Mouse (Mus musculus): ENCODE data around the gene Gipc3. TPM values are rescaled to one million over a fixed set of nuclear protein-coding genes. Genes with fewer than 3 reads are reported as not detected.

Gipc3 gene
- polyA plus RNA-seq, 1 experiment from 2014 or later = not detected

DNA sequence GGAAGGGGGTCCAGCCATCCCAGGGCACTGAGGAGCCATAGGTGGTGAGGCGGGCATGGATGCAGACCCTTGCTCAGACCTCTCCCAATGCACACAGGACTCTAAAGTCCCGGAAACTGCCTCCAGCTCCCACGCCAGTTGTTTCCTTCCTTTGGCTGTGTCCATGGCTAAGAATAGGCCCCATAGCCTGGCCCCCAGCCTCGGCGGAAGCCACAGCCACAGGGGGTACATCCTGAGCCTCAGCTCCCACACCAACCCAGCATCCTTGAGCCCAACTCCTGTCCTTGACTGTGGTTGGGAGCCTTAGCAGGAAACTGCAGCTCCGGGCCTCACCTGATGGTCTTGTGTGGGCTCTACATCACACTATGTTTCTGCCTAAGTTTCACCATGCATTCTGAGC lies 16.2 kb downstream of the Gipc3 start:
- H3K4me1 ChIP-seq (ENCODE audit: control insufficient read depth, insufficient read depth, low read length) = peaks cover 30% of the 10 kb centered on the region
- no peaks in the 10 kb centered on the region for H3K27me3 ChIP-seq (ENCODE audit: control insufficient read depth, insufficient read depth, low read length)
- no peaks in the 10 kb centered on the region for H3K9me3 ChIP-seq (ENCODE audit: control insufficient read depth, low read depth, low read length)
- no peak overlapping the region for H3K4me3 ChIP-seq (ENCODE audit: low read depth, low read length)
- no peak overlapping the region for H3K9ac ChIP-seq (replicated peaks; ENCODE audit: low read depth, low read length)
- peak overlapping the region; percentile 7; the same call in 1 of the 2 replicates for H3K27ac ChIP-seq (ENCODE audit: low read length)
- H3K4me2 ChIP-seq (replicated peaks; ENCODE audit: low read depth, low read length) = no peak overlapping the region
- WGBS = 85% methylated on average over 6 of the region's 6 CpGs
- H3K36me3 ChIP-seq (ENCODE audit: control insufficient read depth, insufficient read depth, low read length) = peaks cover 51% of the 10 kb centered on the region
- ATAC-seq (ENCODE audit: insufficient number of reproducible peaks, insufficient read depth, low FRiP score, low read depth) = no peak

DNA sequence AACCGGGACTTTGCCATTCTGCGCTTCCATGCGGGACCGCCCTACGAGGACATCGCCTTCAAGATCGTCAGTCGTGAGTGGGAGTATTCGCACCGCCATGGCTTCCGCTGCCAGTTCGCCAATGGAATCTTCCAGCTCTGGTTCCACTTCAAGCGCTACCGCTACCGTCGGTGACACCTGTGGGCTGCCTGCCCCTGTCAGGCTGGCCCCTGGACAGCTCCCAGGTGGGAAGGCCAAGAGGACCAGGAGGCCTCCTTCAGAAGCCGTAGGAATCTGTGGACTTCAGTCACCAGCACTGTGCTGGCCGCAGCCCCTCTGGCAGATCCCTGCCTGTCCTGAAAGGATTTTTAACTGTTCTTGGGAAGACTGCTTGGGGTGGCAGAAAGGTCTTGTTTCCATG lies 17.3 kb downstream of the Gipc3 start:
- ATAC-seq (ENCODE audit: insufficient number of reproducible peaks, insufficient read depth, low FRiP score, low read depth) = no peak
- Histone ChIP-seq H3K27ac (ENCODE audit: low read length) (no peak overlapping the region), H3K9ac (replicated peaks; ENCODE audit: low read depth, low read length) (no peak overlapping the region), H3K27me3 (ENCODE audit: control insufficient read depth, insufficient read depth, low read length) (no peaks in the 10 kb centered on the region), H3K36me3 (ENCODE audit: control insufficient read depth, insufficient read depth, low read length) (peaks cover 51% of the 10 kb centered on the region), H3K4me1 (ENCODE audit: control insufficient read depth, insufficient read depth, low read length) (peaks cover 31% of the 10 kb centered on the region), H3K4me3 (ENCODE audit: low read depth, low read length) (no peak overlapping the region), H3K9me3 (ENCODE audit: control insufficient read depth, low read depth, low read length) (no peaks in the 10 kb centered on the region), H3K4me2 (replicated peaks; ENCODE audit: low read depth, low read length) (no peak overlapping the region)
- WGBS = 92% methylated on average over 18 of the region's 18 CpGs

DNA sequence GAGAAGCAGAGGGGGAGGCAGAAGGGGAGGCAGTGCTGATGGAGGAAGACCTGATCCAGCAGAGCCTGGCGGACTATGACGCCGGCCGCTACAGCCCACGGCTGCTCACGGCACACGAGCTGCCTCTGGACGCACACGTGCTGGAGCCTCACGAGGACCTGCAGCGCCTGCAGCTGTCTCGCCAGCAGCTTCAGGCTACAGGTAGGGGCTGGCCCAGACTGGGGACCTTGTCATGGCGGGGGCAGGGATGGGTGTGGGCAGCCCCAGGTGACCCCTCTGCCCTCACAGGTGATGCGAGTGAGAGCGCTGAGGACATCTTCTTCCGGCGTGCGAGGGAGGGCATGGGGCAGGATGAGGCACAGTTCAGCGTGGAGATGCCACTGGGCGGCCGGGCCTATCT lies 17.9 kb downstream of the Gipc3 start:
- Histone ChIP-seq H3K9ac (replicated peaks; ENCODE audit: low read depth, low read length) (no peak overlapping the region), H3K27ac (ENCODE audit: low read length) (no peak overlapping the region), H3K4me1 (ENCODE audit: control insufficient read depth, insufficient read depth, low read length) (peaks cover 26% of the 10 kb centered on the region), H3K4me3 (ENCODE audit: low read depth, low read length) (no peak overlapping the region), H3K27me3 (ENCODE audit: control insufficient read depth, insufficient read depth, low read length) (no peaks in the 10 kb centered on the region), H3K9me3 (ENCODE audit: control insufficient read depth, low read depth, low read length) (no peaks in the 10 kb centered on the region), H3K4me2 (replicated peaks; ENCODE audit: low read depth, low read length) (no peak overlapping the region), H3K36me3 (ENCODE audit: control insufficient read depth, insufficient read depth, low read length) (peaks cover 51% of the 10 kb centered on the region)
- no peak for ATAC-seq (ENCODE audit: insufficient number of reproducible peaks, insufficient read depth, low FRiP score, low read depth)
- 93% methylated on average over 21 of the region's 21 CpGs for WGBS

DNA sequence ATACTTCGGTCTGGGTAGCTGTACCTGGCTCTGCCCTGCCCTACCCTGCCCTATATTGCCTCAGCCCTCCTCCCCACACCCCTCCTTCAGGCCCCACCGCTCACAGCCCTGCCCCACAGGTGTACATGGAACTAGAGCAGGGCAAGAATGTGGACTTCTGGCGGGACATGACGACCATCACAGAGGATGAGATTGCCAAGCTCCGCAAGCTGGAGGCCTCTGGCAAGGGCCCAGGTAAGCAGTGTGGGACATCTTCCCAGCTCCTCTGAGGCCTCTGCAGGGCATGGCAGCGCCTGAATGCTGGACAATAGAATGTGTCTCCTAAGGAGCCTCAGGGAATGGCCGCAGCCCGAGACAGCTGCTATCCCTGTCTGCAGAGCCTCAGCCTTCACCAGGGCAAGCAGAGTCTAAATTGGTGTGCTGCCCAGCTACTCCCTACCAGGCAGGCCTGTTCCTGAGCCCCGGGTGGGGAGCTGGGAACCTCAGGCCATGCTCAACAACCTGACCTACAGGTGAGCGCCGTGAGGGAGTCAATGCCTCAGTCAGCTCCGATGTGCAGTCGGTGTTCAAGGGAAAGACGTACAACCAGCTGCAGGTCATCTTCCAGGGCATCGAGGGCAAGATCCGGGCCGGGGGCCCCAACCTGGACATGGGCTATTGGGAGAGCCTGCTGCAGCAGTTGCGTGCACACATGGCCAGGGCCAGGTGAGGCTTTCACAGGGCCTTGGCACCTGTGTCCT lies 19.1 kb downstream of the Gipc3 start:
- Histone ChIP-seq H3K4me2 (replicated peaks; ENCODE audit: low read depth, low read length) (no peak overlapping the region), H3K4me3 (ENCODE audit: low read depth, low read length) (no peak overlapping the region), H3K9ac (replicated peaks; ENCODE audit: low read depth, low read length) (no peak overlapping the region), H3K27me3 (ENCODE audit: control insufficient read depth, insufficient read depth, low read length) (no peaks in the 10 kb centered on the region), H3K36me3 (ENCODE audit: control insufficient read depth, insufficient read depth, low read length) (peaks cover 51% of the 10 kb centered on the region), H3K27ac (ENCODE audit: low read length) (no peak overlapping the region), H3K4me1 (ENCODE audit: control insufficient read depth, insufficient read depth, low read length) (peaks cover 22% of the 10 kb centered on the region), H3K9me3 (ENCODE audit: control insufficient read depth, low read depth, low read length) (no peaks in the 10 kb centered on the region)
- ATAC-seq (ENCODE audit: insufficient number of reproducible peaks, insufficient read depth, low FRiP score, low read depth) = no peak
- 94% methylated on average over 18 of the region's 18 CpGs for WGBS

DNA sequence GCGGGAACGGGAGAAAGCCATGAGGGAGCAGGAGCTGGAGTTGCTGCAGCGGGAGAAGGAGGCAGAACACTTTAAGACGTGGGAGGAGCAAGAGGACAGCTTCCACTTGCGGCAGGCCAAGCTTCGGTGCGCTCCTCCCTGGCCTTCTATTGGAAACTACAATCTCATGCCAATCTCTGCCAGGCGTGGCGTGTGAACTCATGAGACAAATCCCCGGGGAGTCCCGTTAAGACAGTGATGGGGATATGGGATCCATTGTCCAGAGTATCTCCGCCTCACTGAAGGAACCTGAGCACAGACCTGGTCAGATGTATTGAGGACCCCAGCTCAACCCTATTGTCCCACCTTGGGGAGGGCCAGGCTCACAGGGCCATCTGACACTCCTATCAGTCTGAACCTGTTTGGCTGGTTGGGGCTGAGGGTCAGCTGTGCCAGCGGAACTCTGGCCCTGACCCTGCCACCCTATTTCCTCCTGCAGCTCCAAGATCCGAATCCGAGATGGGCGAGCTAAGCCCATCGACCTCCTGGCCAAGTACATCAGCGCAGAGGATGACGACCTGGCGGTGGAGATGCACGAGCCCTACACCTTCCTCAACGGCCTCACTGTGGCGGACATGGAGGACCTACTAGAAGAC lies 19.8 kb downstream of the Gipc3 start:
- ATAC-seq (ENCODE audit: insufficient number of reproducible peaks, insufficient read depth, low FRiP score, low read depth) = no peak
- H3K4me1 ChIP-seq (ENCODE audit: control insufficient read depth, insufficient read depth, low read length) = peaks cover 19% of the 10 kb centered on the region

DNA sequence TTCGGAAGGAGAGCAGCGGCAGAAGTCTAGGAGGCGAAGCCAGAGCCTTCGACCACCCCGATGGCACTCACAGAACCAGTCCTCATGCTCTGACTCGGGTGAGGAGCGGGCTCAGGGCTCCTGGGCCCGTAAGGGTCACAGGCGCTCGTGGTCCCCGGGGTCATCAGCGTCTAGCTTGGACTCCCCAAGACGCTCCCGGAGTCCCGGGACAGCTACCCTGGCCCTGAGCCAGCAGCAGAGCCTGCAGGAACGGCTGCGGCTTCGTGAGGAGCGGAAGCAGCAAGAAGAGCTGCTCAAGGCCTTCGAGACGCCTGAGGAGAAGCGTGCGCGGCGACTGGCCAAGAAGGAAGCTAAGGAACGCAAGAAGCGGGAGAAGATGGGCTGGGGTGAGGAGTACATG lies 20.6 kb downstream of the Gipc3 start:
- no peak for ATAC-seq (ENCODE audit: insufficient number of reproducible peaks, insufficient read depth, low FRiP score, low read depth)
- H3K4me1 ChIP-seq (ENCODE audit: control insufficient read depth, insufficient read depth, low read length) = peaks cover 19% of the 10 kb centered on the region
- no peak overlapping the region for H3K4me2 ChIP-seq (replicated peaks; ENCODE audit: low read depth, low read length)
- 92% methylated on average over 27 of the region's 27 CpGs for WGBS
- no peaks in the 10 kb centered on the region for H3K9me3 ChIP-seq (ENCODE audit: control insufficient read depth, low read depth, low read length)
- H3K36me3 ChIP-seq (ENCODE audit: control insufficient read depth, insufficient read depth, low read length) = peaks cover 62% of the 10 kb centered on the region
- H3K9ac ChIP-seq (replicated peaks; ENCODE audit: low read depth, low read length) = no peak overlapping the region
- H3K27me3 ChIP-seq (ENCODE audit: control insufficient read depth, insufficient read depth, low read length) = no peaks in the 10 kb centered on the region
- no peak overlapping the region for H3K27ac ChIP-seq (ENCODE audit: low read length)
- no peak overlapping the region for H3K4me3 ChIP-seq (ENCODE audit: low read depth, low read length)

More for the DNA sequence above, 19.8 kb downstream of the Gipc3 start:
- Histone ChIP-seq H3K4me3 (ENCODE audit: low read depth, low read length) (no peak overlapping the region), H3K9ac (replicated peaks; ENCODE audit: low read depth, low read length) (no peak overlapping the region), H3K36me3 (ENCODE audit: control insufficient read depth, insufficient read depth, low read length) (peaks cover 58% of the 10 kb centered on the region), H3K27ac (ENCODE audit: low read length) (no peak overlapping the region), H3K27me3 (ENCODE audit: control insufficient read depth, insufficient read depth, low read length) (no peaks in the 10 kb centered on the region), H3K9me3 (ENCODE audit: control insufficient read depth, low read depth, low read length) (no peaks in the 10 kb centered on the region), H3K4me2 (replicated peaks; ENCODE audit: low read depth, low read length) (no peak overlapping the region)
- 93% methylated on average over 23 of the region's 23 CpGs for WGBS

DNA sequence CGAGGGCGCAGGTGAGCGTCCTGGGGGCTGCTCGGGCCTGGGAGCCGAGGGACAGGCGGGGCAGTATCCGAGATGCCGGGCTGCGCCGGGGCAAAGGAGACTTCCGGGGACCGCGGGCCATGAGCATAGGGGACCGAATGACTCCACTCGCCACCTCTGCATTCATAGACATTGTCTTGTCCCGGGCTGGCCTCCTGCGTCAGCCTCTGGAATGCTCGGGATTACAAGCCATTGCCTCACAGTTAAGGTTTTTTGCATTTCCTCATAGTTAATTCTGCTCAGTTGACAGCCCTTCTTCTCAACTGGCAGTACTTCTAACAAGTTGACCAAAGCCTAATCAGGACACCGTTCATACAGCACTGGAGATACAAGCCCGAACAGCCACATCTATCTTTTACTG lies 21.6 kb downstream of the Gipc3 start:
- Histone ChIP-seq H3K4me2 (replicated peaks; ENCODE audit: low read depth, low read length) (peak overlapping the region; percentile 58), H3K9me3 (ENCODE audit: control insufficient read depth, low read depth, low read length) (no peaks in the 10 kb centered on the region), H3K27ac (ENCODE audit: low read length) (peak overlapping the region; percentile 84; the same call in 1 of the 2 replicates), H3K9ac (replicated peaks; ENCODE audit: low read depth, low read length) (peak overlapping the region; percentile 72), H3K27me3 (ENCODE audit: control insufficient read depth, insufficient read depth, low read length) (no peaks in the 10 kb centered on the region), H3K4me1 (ENCODE audit: control insufficient read depth, insufficient read depth, low read length) (peaks cover 29% of the 10 kb centered on the region), H3K4me3 (ENCODE audit: low read depth, low read length) (peak overlapping the region; percentile 94), H3K36me3 (ENCODE audit: control insufficient read depth, insufficient read depth, low read length) (peaks cover 54% of the 10 kb centered on the region)
- WGBS = 2% methylated on average over 20 of the region's 20 CpGs
- ATAC-seq (ENCODE audit: insufficient number of reproducible peaks, insufficient read depth, low FRiP score, low read depth) = no peak

DNA sequence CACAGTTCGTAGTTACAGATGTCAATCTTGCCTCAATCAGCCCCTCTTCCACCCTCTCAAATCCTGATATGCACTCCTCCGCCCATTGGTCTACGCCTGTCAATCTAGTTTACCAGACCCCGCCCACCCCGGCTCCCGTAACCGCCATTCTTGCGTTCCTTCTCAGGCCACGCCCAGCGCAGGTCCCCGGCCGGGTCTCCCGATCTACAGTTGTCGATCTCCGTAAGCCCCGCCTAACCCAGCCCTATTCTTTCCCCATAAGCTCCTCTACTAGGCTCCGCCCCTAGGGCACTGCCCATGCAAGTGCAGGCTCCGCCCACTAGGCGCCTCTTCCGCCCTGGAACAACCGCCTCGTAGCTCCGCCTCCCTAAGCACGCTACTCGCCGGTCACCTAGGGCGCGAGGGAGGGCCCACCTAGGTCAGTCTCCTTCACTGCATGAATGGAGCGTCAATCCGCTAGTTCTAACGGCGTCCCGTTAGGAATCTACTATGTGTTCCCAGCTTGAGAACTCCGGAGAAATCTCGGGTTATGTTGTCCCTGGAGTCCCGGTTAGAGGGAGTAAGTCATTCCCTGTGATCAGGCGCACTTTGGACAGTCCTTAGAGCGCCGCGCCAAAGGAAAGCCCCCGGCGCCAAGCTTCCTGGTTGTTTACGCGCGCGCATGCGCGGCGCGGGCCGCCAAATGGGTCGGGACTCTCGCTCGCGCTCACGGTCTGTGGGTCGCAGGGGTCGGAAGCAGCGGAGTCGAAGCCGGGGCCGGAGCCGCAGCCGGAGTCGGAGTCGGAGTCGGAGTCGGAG lies 22.3 kb downstream of the Gipc3 start, which contains the start of gene Cactin:
Gene Cactin (plus strand): TSS at position 554 of the 798 bp plus-strand sequence.
- WGBS = under 1% methylated on average over 68 of the region's 68 CpGs
- Histone ChIP-seq H3K36me3 (ENCODE audit: control insufficient read depth, insufficient read depth, low read length) (peaks cover 54% of the 10 kb centered on the region), H3K27me3 (ENCODE audit: control insufficient read depth, insufficient read depth, low read length) (no peaks in the 10 kb centered on the region), H3K9me3 (ENCODE audit: control insufficient read depth, low read depth, low read length) (no peaks in the 10 kb centered on the region), H3K27ac (ENCODE audit: low read length) (peak within 1 kb of the TSS; percentile 84), H3K4me3 (ENCODE audit: low read depth, low read length) (peak within 1 kb of the TSS; percentile 94), H3K4me2 (replicated peaks; ENCODE audit: low read depth, low read length) (peak within 1 kb of the TSS; percentile 58), H3K4me1 (ENCODE audit: control insufficient read depth, insufficient read depth, low read length) (peaks cover 29% of the 10 kb centered on the region), H3K9ac (replicated peaks; ENCODE audit: low read depth, low read length) (peak within 1 kb of the TSS; percentile 72)
- peak; percentile 92 for ATAC-seq (ENCODE audit: insufficient number of reproducible peaks, insufficient read depth, low FRiP score, low read depth)
